Mouse (Mus musculus) kidney, adult 2 months (tissue): ENCODE data around the gene Bdkrb2. TPM values are rescaled to one million over a fixed set of nuclear protein-coding genes. Genes with fewer than 3 reads are reported as not detected.

ENCODE experiments used
- DNase-seq: peaks from one replicate; pipeline ENCODE4 v3.0.0; 2021
- H3K27ac ChIP-seq: fragments of 200-500 bp; 2 replicates; pipeline ENCODE4 v1.5.1; 2012; ENCODE audit warnings: low read depth, low read length, control low read depth, inconsistent platforms; ENCODE audit not compliant: insufficient read depth
- H3K27me3 ChIP-seq: fragments of 200-500 bp; replicated peaks from 2 replicates; pipeline ENCODE4 v1.6.1; 2012; ENCODE audit warnings: mild to moderate bottlenecking, moderate library complexity, low read length, inconsistent platforms; ENCODE audit not compliant: control insufficient read depth, insufficient read depth
- H3K36me3 ChIP-seq: fragments of 200-500 bp; 2 replicates; pipeline ENCODE4 v1.6.1; 2012; ENCODE audit warnings: mild to moderate bottlenecking, moderate library complexity, low read length, inconsistent platforms; ENCODE audit not compliant: control insufficient read depth, insufficient read depth
- H3K4me1 ChIP-seq: fragments of 200-500 bp; 2 replicates; pipeline ENCODE4 v1.6.1; 2011; ENCODE audit warnings: low read length; ENCODE audit not compliant: control insufficient read depth, insufficient read depth
- H3K4me3 ChIP-seq: fragments of 200-500 bp; 2 replicates; pipeline ENCODE4 v1.5.1; 2011; ENCODE audit warnings: mild to moderate bottlenecking, low read depth, low read length, control low read depth; ENCODE audit not compliant: insufficient read depth
- CTCF ChIP-seq: fragments of 200-500 bp; conservative IDR thresholded peaks from 2 replicates; pipeline ENCODE4 v1.5.1; 2011; ENCODE audit warnings: low read depth, mild to moderate bottlenecking, control low read depth, low read length, moderate library complexity, mixed read lengths; ENCODE audit not compliant: insufficient read depth, insufficient read length
- POLR2A ChIP-seq: fragments of 200-500 bp; IDR thresholded peaks from one replicate; pipeline ENCODE4 v1.6.1; 2011; ENCODE audit warnings: low read depth, low read length, control low read depth
- WGBS: fragments of 180-500 bp; shearing (Covaris S2); methylation state at CpG from one replicate; pipeline ENCODE4 v1.1.7; 2018; 5-methylcytosine and 5-hydroxymethylcytosine counted together
- polyA plus RNA-seq: library from polyadenylated mRNA; depleted of rRNA; stranded (reverse); fragments of >200 nt; gene quantifications from 2 replicates; pipeline ENCODE4 v1.2.3, GENCODE M21; 2012

Bdkrb2 gene
- polyA plus RNA-seq, 1 experiment, result 0.64 TPM

- Histone ChIP-seq H3K4me3 (no peak overlapping the region), H3K27me3 (no peaks in the 10 kb centered on the region), H3K36me3 (no peaks in the 10 kb centered on the region), H3K27ac (no peak overlapping the region), H3K4me1 (no peaks in the 10 kb centered on the region)
- WGBS, result 96% methylated on average over 4 of the region's 4 CpGs
- TF ChIP-seq CTCF, result no peak
- TF ChIP-seq POLR2A, result no peak
- no peak for DNase-seq
Measured at GRCm38 (mm10) chr12:105574356-105574755, 11.3 kb downstream of the Bdkrb2 start.

GRCm38 (mm10) chr12:105580490-105580889 lies 17.5 kb downstream of the Bdkrb2 start:
- TF ChIP-seq POLR2A, result no peak
- no peak for TF ChIP-seq CTCF
- no peaks in the 10 kb centered on the region for H3K4me1 ChIP-seq
- H3K27me3 ChIP-seq, result no peaks in the 10 kb centered on the region
- WGBS, result 68% methylated on average over 17 of the region's 17 CpGs
- peak; percentile 8 for DNase-seq
- H3K4me3 ChIP-seq, result no peak overlapping the region
- H3K36me3 ChIP-seq, result no peaks in the 10 kb centered on the region
- no peak overlapping the region for H3K27ac ChIP-seq

GRCm38 (mm10) chr12:105582486-105582885 lies 19.5 kb downstream of the Bdkrb2 start:
- no peaks in the 10 kb centered on the region for H3K4me1 ChIP-seq
- no peak overlapping the region for H3K4me3 ChIP-seq
- TF ChIP-seq POLR2A (no peak), CTCF (no peak)
- H3K27me3 ChIP-seq, result no peaks in the 10 kb centered on the region
- no peak overlapping the region for H3K27ac ChIP-seq
- no peaks in the 10 kb centered on the region for H3K36me3 ChIP-seq
- WGBS, result 79% methylated on average over 9 of the region's 9 CpGs
- DNase-seq, result no peak

GRCm38 (mm10) chr12:105583484-105583883 lies 20.5 kb downstream of the Bdkrb2 start:
- Histone ChIP-seq H3K4me1 (no peaks in the 10 kb centered on the region), H3K36me3 (no peaks in the 10 kb centered on the region), H3K27ac (no peak overlapping the region), H3K4me3 (no peak overlapping the region), H3K27me3 (no peaks in the 10 kb centered on the region)
- no peak for DNase-seq
- WGBS, result 27% methylated on average over 2 of the region's 2 CpGs
- TF ChIP-seq POLR2A, result no peak
- no peak for TF ChIP-seq CTCF

GRCm38 (mm10) chr12:105584851-105585250 lies 21.8 kb downstream of the Bdkrb2 start:
- Histone ChIP-seq H3K27ac (no peak overlapping the region), H3K4me3 (no peak overlapping the region), H3K27me3 (no peaks in the 10 kb centered on the region), H3K4me1 (no peaks in the 10 kb centered on the region), H3K36me3 (no peaks in the 10 kb centered on the region)
- DNase-seq, result peak; percentile 75
- TF ChIP-seq POLR2A (no peak), CTCF (peak; percentile 88)
- WGBS, result 20% methylated on average over 12 of the region's 12 CpGs

GRCm38 (mm10) chr12:105587526-105587925 lies 24.5 kb downstream of the Bdkrb2 start:
- Histone ChIP-seq H3K27ac (no peak overlapping the region), H3K4me1 (no peaks in the 10 kb centered on the region), H3K27me3 (no peaks in the 10 kb centered on the region), H3K4me3 (no peak overlapping the region), H3K36me3 (no peaks in the 10 kb centered on the region)
- no peak for DNase-seq
- no peak for TF ChIP-seq POLR2A
- no peak for TF ChIP-seq CTCF
- 85% methylated on average over 8 of the region's 8 CpGs for WGBS

GRCm38 (mm10) chr12:105590786-105591185 lies 27.8 kb downstream of the Bdkrb2 start:
- H3K36me3 ChIP-seq, result no peaks in the 10 kb centered on the region
- H3K4me3 ChIP-seq, result no peak overlapping the region
- no peak overlapping the region for H3K27ac ChIP-seq
- no peaks in the 10 kb centered on the region for H3K27me3 ChIP-seq
- TF ChIP-seq POLR2A (no peak), CTCF (no peak)
- 68% methylated on average over 7 of the region's 7 CpGs for WGBS
- DNase-seq, result no peak
- H3K4me1 ChIP-seq, result no peaks in the 10 kb centered on the region

- WGBS, result 95% methylated on average over 23 of the region's 23 CpGs
- Histone ChIP-seq H3K27me3 (no peaks in the 10 kb centered on the region), H3K4me3 (no peak overlapping the region), H3K4me1 (no peaks in the 10 kb centered on the region), H3K27ac (no peak overlapping the region), H3K36me3 (no peaks in the 10 kb centered on the region)
- TF ChIP-seq POLR2A, result no peak
- TF ChIP-seq CTCF, result no peak
- no peak for DNase-seq
Measured at GRCm38 (mm10) chr12:105592361-105592761, 29.3 kb downstream of the Bdkrb2 start.
